Mouse (Mus musculus) ovary, postnatal 36 days (tissue): ENCODE results near the gene Hist1h2ao.
A peak's percentile ranks its signal among the peaks of the same experiment; 100 is the strongest.
"Not testable (repeated sequence)": the region's sequence is repeated elsewhere in the genome, so short reads cannot be mapped to it uniquely, and the experiment has no call there.

Source experiments
- DNase-seq: peaks from one replicate; pipeline ENCODE4 v3.0.0; 2022; ENCODE audit warnings: low spot score, mixed read lengths

Hist1h2ao gene

DNA sequence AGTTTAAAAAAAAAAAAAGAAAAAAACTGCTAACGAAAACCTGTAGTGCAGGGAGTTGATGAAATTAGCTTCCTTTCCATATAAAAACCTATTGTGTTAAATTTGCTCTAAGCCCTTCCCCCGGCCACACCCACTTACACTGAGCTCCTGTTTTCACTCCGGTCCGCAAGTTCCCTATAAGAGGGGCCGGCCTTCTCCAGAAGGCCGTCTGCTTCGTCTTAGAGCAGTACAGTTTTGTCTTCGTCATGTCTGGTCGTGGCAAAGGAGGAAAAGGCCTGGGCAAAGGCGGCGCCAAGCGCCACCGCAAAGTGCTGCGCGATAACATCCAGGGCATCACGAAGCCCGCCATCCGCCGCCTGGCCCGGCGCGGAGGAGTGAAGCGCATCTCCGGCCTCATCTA lies 1.3 kb downstream of the Hist1h2ao start, which contains the start of gene Hist1h4m:
Gene Hist1h4m, plus strand, starts transcription at position 208 of the 400 bp plus-strand sequence.
- DNase-seq: peak; percentile 38

DNA sequence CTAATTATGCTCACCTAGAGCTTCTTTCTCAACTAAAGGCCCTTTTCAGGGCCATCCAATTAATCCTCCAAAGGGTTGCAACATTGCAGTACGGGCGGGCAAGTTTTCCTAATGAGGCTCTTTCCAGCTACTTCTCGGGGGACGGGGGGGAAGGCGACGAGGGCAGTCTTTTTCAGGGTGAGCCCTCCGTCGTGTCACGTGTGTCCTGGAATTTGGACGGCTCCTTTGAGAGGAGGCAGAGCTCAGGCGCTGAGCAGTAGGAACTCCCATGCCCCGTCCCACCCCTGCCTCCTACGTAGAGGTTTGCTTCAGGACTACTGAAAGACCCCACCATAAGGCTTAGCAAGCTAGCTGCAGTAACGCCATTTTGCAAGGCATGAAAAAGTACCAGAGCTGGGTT lies 1.8 kb downstream of the Hist1h2ao start:
- DNase-seq: not testable (repeated sequence)

DNA sequence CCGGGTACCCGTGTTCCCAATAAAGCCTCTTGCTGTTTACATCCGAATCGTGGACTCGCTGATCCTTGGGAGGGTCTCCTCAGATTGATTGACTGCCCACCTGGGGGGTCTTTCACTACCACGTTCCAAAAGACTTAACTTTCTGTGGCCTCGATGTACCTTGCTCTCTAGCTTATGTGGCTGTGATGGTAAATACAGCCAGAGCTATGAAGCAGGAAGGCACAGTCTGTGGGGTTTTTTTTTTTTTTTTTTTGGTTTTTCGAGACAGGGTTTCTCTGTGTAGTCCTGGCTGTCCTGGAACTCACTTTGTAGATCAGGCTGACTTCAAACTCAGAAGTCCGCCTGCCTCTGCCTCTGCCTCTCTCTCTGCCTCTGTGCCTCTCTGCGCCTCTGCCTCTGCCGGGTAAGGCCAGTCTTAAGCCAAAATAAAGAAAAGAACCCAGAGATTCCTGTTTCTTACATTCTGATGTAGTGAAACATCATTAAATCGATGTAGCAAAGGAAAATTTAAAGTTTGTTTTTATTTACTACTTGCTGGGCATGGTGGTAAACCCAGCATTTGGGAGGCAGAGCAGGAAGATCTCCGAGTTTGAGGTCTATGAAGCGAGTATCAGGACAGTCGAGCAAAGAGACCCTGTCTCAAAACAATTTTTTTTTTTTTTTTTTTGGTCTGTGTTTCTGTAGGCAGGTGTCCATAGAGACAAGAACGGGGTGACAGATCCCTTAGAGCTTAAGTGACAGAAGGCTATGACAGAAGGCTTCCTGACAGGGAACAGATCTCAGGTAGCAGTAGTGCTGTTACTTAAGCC lies 10.0 kb downstream of the Hist1h2ao start:
- DNase-seq: not testable (repeated sequence)

DNA sequence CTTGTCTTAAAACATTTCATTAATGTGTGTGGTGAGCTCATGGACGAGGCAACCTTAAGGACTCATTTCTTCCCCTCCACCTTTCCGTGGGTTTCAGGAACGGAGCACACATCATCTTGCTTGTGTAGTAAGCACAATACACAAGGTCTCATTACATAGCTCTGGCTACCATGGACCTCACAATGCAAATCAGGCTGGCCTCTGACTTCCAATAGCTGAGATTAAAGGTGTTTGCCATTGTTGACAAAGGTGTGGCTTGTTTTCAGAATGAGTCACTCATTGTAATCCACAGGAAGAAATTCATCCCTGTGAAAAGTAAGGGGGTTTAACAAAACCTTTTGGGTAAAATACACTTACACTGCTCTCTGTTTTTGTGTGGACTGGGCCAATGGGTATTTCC lies 18.2 kb downstream of the Hist1h2ao start:
- no peak for DNase-seq

DNA sequence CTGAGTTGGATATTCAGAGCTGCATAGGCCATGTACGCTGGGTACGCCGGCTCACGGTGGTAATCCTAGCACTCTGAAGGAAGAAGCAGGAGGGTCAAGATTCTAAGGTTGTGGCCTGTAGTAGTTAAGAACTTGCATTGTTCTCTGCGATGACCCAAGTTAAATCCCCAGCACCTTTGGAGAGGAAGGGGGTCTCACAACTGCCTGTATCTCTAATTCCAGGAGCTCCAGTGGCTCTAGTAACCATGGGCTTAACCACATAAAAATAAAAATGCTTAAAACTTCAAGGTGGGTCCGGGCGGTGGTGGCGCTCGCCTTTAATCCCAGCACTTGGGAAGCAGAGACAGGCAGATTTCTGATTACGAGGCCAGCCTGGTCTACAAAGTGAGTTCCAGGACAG lies 20.1 kb downstream of the Hist1h2ao start:
- no peak for DNase-seq

DNA sequence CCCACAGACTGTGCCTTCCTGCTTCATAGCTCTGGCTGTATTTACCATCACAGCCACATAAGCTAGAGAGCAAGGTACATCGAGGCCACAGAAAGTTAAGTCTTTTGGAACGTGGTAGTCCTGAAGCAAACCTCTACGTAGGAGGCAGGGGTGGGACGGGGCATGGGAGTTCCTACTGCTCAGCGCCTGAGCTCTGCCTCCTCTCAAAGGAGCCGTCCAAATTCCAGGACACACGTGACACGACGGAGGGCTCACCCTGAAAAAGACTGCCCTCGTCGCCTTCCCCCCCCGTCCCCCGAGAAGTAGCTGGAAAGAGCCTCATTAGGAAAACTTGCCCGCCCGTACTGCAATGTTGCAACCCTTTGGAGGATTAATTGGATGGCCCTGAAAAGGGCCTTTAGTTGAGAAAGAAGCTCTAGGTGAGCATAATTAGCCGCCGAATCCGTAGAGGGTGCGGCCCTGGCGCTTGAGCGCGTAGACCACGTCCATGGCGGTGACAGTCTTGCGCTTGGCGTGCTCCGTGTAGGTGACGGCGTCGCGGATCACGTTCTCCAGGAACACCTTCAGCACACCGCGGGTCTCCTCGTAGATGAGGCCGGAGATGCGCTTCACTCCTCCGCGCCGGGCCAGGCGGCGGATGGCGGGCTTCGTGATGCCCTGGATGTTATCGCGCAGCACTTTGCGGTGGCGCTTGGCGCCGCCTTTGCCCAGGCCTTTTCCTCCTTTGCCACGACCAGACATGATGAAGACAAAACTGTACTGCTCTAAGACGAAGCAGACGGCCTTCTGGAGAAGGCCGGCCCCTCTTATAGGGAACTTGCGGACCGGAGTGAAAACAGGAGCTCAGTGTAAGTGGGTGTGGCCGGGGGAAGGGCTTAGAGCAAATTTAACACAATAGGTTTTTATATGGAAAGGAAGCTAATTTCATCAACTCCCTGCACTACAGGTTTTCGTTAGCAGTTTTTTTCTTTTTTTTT lies 21.4 kb downstream of the Hist1h2ao start, which contains the start of gene Hist1h4n:
Gene Hist1h4n, minus strand, starts transcription at position 779 of the 977 bp plus-strand sequence.
- DNase-seq: not testable (repeated sequence)

DNA sequence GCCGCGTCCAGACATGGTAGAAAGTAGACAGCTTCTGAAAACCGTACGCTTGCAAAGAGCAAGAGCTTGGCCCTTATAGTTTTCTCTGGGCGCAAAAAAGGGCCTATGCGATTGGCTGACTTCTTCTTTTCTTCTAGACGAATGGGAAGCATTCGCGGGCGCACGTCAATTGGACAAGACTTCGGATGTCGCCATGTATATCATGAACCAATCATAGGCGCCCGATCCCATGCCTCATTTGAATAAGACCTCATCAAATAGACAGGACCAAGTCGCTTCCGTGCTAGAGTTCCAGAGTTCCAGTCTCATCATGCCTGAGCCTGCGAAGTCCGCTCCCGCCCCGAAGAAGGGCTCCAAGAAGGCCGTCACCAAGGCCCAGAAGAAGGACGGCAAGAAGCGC lies 23.2 kb downstream of the Hist1h2ao start, which contains the start of the genes Hist1h2ap and Hist1h2br:
Gene Hist1h2ap, minus strand, starts transcription at position 47 of the 400 bp plus-strand sequence.
Gene Hist1h2br, plus strand, starts transcription at position 283 of the 400 bp plus-strand sequence.
- DNase-seq: not testable (repeated sequence)

DNA sequence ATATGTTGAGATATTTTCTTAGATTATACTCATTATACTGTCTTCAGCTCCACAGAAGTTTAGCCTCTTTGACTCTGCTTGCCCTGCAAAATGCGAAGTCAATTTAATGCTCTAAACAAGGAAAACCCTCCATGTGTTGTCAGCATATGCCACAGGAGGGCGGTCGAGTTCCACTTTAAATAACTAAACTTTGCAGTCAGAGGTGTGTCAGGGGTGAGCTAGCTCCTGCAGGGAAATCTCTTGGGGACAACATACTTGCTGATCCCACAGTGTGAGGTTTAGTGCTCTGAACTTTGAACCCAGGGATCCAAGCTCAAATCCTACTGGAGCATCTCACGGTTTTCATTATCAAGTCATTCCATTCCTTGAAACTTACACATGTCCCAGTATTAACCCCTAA lies 30.2 kb downstream of the Hist1h2ao start:
- DNase-seq: not testable (repeated sequence)

DNA sequence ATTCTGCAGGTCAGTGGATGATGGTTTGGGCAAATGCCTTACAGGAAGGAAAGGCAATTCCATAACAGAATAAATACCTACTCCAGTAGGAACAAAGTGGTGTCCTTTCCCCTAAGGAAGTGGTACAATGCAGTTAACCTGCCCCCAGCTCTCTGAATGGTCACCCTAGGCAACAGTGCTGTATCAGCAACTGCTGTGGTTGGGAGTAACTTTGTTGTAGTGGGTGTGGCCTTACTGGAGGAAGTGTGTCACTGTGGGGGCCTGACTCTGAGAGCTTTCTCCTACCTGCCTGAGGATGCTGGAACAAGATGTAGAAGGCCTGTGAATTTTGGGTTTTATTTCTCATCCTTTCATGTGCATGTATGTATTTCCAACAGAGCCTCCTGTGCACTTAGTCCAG lies 36.1 kb downstream of the Hist1h2ao start:
- not testable (repeated sequence) for DNase-seq

DNA sequence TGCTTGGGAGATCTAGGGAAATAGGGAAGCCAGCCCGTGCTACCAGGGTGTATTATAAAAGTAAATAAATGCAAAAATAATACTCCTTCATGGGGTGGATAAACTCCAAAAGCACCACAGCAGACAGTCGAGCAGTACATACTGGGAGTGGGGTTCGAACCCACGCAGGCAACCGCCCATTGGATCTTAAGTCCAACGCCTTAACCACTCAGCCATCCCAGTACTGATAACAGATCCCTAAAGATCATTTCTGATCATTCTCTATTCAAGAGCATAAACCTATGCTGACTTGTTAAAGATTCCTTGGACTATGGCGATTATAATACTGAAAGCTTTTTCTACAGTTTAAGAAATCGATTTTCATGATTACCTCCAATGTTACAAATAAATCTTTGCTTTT lies 37.6 kb downstream of the Hist1h2ao start:
- no peak for DNase-seq

DNA sequence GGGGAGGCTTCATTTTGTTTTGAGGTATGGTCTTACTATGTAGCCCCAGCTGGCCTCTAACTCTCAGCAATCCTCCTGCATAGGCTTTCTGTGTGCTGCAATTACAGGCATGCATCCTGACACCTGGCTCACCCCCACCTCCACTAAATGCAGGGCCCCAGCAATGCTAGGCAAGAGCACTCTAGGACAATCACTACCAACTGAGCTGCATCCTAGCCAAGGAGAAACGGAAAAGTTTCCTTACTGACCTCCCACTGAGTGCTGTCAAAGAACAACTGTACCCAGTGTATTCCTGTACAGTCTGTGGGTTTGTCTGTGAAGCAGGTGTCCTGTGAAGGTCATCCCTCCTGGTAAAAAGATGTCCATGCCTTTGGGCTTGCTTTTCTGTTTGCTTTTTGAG lies 40.4 kb downstream of the Hist1h2ao start:
- DNase-seq: not testable (repeated sequence)

DNA sequence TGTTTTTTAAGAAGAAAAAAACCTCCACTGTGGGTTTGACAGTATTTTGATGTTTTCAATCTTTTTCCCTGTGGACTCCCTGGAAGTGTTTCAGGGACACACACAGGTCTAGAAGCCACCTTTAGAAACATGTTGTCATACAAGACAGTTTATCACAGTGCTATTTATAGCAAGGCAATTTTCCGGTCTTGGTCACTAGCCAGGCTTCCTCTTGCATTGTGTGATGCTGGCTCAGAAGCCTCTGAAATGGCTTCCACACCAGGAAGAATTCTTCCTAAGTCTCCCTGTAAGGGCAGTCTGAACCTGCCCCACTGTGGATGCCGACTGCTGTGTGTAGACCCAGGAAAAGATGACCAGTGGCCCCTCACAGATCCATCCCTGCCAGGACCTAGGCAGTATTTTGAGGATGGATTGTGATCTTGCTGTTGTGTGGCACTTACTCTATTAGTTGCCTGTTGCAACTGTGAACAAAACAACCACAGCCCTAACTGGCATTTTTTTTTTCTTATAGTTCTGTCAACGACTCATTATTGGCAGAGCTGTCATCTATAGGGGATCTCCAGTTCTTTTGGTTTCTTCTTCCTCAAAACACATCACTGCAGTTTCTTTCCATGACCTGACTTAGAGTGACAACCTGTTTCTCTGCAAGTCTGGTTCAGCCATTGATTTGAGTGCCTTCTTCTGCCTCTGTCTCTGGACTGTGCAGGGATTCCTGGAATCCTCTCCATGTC lies 42.1 kb downstream of the Hist1h2ao start:
- DNase-seq: no peak

DNA sequence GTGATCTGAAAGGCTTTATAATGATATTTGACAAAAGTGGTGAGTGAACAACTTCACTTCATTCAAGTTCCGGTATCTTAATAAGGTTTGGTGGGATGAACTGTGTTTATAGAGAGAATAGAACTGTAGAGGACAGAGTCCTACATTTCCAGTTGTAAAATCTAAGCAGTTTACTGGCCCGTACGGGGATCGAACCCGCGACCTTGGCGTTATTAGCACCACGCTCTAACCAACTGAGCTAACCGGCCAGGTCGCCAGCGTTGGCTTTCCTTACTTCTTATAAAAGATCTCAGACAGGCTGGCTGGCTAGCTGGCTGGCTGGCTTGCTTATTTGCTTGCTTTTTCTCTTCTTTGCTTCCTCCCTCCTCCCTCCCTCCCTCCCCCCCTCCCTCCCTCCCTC lies 44.9 kb downstream of the Hist1h2ao start:
- DNase-seq: peak; percentile 71

DNA sequence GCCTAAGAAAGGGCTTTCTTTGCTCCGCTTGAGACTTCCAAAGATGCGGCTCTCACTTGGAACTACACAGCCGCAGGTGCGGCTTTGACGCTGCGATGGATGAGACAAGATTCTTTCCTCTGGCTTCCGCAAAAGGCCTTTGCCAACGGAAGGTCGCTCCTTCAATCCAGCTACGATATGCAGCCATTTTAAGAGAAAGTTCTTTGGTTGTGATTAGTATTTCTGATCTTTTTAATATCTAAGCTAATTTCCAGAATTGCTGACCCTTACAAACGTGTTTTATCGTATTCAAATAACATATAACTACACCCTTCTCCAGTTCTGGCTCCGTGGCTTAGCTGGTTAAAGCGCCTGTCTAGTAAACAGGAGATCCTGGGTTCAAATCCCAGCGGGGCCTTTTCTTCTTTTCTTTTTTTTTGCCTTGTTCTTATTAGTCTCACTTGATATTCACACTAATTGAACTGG lies 45.5 kb downstream of the Hist1h2ao start:
- no peak for DNase-seq
